Mouse (Mus musculus) heart, postnatal 0 days (tissue): ENCODE data around the gene Dusp16. TPM values are rescaled to one million over a fixed set of nuclear protein-coding genes. Genes with fewer than 3 reads are reported as not detected.

Experiments
- ATAC-seq: fragments of 200-750 bp; cut with Nextera tagmentation; 2 replicates; pipeline ENCODE4 v1.8.0; 2017; ENCODE audit warnings: low read depth, moderate number of reproducible peaks, moderate library complexity; ENCODE audit not compliant: insufficient read depth
- DNase-seq: peaks from one replicate; pipeline ENCODE4 v3.0.0-alpha.2; 2016; ENCODE audit warnings: low spot score
- H3K27ac ChIP-seq: fragments of 300-500 bp; sonication (generic); 2 replicates; pipeline ENCODE4 v1.5.1; 2014; ENCODE audit warnings: low read depth, mild to moderate bottlenecking
- H3K27me3 ChIP-seq: fragments of 300-500 bp; sonication (generic); 2 replicates; pipeline ENCODE4 v1.6.1; 2014; ENCODE audit warnings: low read length, mixed read lengths; ENCODE audit not compliant: control insufficient read depth, insufficient read depth
- H3K36me3 ChIP-seq: fragments of 300-500 bp; sonication (generic); replicated peaks from 2 replicates; pipeline ENCODE4 v1.6.1; 2014; ENCODE audit warnings: low read length, mixed read lengths; ENCODE audit not compliant: control insufficient read depth, insufficient read depth
- H3K4me1 ChIP-seq: fragments of 300-500 bp; sonication (generic); 2 replicates; pipeline ENCODE4 v1.6.1; 2014; ENCODE audit warnings: antibody characterized with exemption; ENCODE audit not compliant: control insufficient read depth, insufficient read depth
- H3K4me2 ChIP-seq: fragments of 300-500 bp; sonication (generic); 2 replicates; pipeline ENCODE4 v1.6.1; 2014; ENCODE audit warnings: low read depth, mild to moderate bottlenecking, low read length, moderate library complexity
- H3K4me3 ChIP-seq: fragments of 300-500 bp; sonication (generic); 2 replicates; pipeline ENCODE4 v1.5.1; 2014; ENCODE audit warnings: low read depth, low read length
- H3K9ac ChIP-seq: fragments of 300-500 bp; sonication (generic); replicated peaks from 2 replicates; pipeline ENCODE4 v1.6.1; 2014; ENCODE audit warnings: low read depth, low read length, mixed read lengths
- H3K9me3 ChIP-seq: fragments of 300-500 bp; sonication (generic); replicated peaks from 2 replicates; pipeline ENCODE4 v1.6.1; 2016; ENCODE audit warnings: low read length; ENCODE audit not compliant: control insufficient read depth
- CTCF ChIP-seq: IDR thresholded peaks from 2 replicates; pipeline ENCODE4 v1.5.1; 2016; ENCODE audit warnings: antibody characterized with exemption, control low read depth, low read depth
- EP300 ChIP-seq: IDR thresholded peaks from 2 replicates; pipeline ENCODE4 v1.6.1; 2016; ENCODE audit warnings: antibody characterized with exemption, low read depth
- WGBS: fragments of 180-500 bp; shearing (Covaris S2); extraction: QIAGEN DNeasy Blood & Tissue Kit; methylation state at CpG from one replicate; pipeline ENCODE4 v1.1.7; 2014; 5-methylcytosine and 5-hydroxymethylcytosine counted together
- polyA plus RNA-seq: library from polyadenylated mRNA; unstranded; fragments of >200 nt; fragmentation: Nextera tagmentation; extraction: Ambion mirVana; gene quantifications from 2 replicates; pipeline ENCODE4 v1.2.1, GENCODE M21; 2015
- total RNA-seq: library from RNA; depleted of rRNA; stranded (reverse); fragments of >200 nt; gene quantifications from 2 replicates; pipeline ENCODE4 v1.2.3, GENCODE M21; 2014; ENCODE audit warnings: low replicate concordance

Gene Dusp16
- total and polyA plus RNA-seq, 2 experiments from 2014 or later, result 9.6 to 29.2 TPM

DNA sequence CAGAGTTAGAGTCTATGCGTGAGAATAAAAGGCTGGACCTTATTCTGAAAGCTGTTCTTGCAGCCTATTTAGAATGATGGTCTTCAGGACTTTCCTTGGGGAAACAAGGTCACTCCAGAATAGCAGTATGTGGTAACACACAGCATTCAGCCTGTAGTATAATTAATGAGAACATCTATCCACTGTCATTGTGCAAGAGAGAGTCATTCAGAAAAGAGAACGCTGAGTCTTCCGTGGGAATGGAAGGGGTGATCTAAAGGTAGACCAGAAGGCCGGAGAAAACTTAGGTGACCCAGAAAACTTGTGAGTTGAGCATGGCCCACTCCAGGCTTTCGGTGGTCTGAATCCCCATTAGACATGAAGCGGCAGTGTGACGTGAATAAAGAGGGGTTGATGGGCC is 90.2 kb downstream of the Dusp16 start:
- ATAC-seq, result no peak

DNA sequence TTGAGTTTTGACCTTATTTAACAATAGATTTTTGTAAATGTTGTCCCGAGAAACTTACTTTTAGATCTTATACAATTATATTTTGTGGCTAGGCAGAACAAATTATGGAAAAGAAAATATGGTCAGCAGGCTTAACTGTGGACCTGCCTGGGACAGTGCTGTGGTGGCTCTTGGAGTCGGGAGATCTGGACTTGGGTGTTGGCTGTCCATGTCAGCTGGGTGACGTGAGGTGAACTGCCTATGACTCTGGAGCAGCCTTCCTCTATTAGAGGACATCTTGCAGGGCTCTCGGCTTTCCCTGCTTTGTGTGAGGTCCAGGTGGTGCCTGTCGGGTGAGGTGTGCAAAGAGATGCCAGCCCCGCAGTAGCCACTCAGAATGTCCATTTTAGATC is 91.2 kb downstream of the Dusp16 start:
- Histone ChIP-seq H3K27ac (no peak overlapping the region), H3K9me3 (no peaks in the 10 kb centered on the region), H3K4me2 (no peak overlapping the region), H3K4me1 (peaks cover 11% of the 10 kb centered on the region; the same call in 1 of the 2 replicates), H3K36me3 (no peaks in the 10 kb centered on the region), H3K9ac (no peak overlapping the region), H3K27me3 (no peaks in the 10 kb centered on the region), H3K4me3 (no peak overlapping the region)
- ATAC-seq, result no peak
- TF ChIP-seq EP300 (no peak), CTCF (no peak)
- no peak for DNase-seq
- WGBS, result 82% methylated on average over 6 of the region's 6 CpGs

More for the DNA sequence above, 90.2 kb downstream of the Dusp16 start:
- no peak overlapping the region for H3K4me3 ChIP-seq
- no peaks in the 10 kb centered on the region for H3K9me3 ChIP-seq
- 97% methylated on average over 7 of the region's 7 CpGs for WGBS
- no peak overlapping the region for H3K27ac ChIP-seq
- TF ChIP-seq CTCF (no peak), EP300 (no peak)
- H3K27me3 ChIP-seq, result no peaks in the 10 kb centered on the region
- H3K4me1 ChIP-seq, result 0 out of 2 replicates have a peak, but pooled peaks cover 4% of the 10 kb centered on the region
- H3K36me3 ChIP-seq, result no peaks in the 10 kb centered on the region
- H3K9ac ChIP-seq, result no peak overlapping the region
- no peak overlapping the region for H3K4me2 ChIP-seq
- no peak for DNase-seq

DNA sequence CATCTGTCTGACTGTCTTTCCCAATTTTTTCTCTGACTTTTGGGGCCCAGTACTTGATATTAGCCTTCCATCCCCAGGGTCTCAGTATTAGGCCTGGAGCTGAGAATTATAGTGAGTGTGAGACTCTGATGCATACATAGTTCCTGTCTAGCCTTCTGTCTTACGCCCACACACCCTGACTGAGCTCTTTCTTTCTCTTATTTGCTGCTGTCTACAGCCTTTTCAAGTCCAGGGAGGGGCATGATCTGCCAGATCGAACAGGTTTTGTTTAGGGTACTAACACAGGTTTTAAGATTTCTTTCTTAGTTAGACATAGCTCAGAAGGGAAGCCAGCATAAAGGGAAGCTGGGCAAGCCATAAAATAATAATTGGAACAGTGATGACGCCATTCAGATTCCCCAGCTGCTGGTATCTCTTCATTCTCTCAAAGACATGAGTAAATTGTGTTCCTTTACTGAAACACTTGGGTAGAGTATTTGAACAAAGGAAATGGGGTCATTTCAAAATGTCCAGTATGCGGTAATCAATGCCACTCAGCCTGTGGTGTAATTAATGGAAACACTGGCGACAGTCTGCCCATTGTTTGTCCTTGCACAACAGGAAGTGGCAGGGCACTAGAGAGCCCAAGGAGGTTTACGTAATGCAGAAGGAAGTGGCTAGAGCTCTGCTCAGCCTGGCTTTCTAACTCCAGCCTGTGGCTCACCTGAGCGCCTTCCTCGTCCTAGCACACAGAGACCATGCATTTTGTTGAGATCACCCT is 91.8 kb downstream of the Dusp16 start:
- Histone ChIP-seq H3K36me3 (no peaks in the 10 kb centered on the region), H3K9ac (no peak overlapping the region), H3K27me3 (no peaks in the 10 kb centered on the region), H3K4me1 (peaks cover 11% of the 10 kb centered on the region; the same call in 1 of the 2 replicates), H3K9me3 (no peaks in the 10 kb centered on the region), H3K27ac (no peak overlapping the region), H3K4me2 (no peak overlapping the region), H3K4me3 (no peak overlapping the region)
- no peak for TF ChIP-seq CTCF
- TF ChIP-seq EP300, result no peak
- 67% methylated on average over 8 of the region's 8 CpGs for WGBS
- ATAC-seq, result no peak
- DNase-seq, result peak; percentile 11

DNA sequence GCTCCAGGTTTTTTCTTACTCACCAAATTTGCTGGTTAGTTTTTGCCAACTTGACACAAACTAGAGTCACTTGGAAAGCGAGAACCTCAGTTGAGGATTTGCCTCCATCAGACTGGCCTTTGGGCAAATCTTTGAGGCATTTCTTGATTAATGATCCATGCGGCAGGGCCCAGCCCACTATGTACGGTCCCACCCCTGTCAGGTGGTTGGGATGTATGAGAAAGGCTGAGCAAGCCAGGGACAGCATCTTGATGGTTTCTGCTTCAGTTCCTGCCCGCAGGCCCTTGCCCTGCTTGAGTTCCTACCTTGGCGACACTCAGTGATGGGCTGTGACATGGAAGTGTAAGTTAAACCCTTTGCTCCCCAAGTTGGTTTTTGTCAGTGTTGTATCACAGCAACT is 94.2 kb downstream of the Dusp16 start:
- DNase-seq (no peak), ATAC-seq (no peak)
- Histone ChIP-seq H3K4me2 (no peak overlapping the region), H3K27ac (no peak overlapping the region), H3K9me3 (no peaks in the 10 kb centered on the region), H3K4me3 (no peak overlapping the region), H3K4me1 (peaks cover 11% of the 10 kb centered on the region; the same call in 1 of the 2 replicates), H3K36me3 (no peaks in the 10 kb centered on the region), H3K9ac (no peak overlapping the region), H3K27me3 (no peaks in the 10 kb centered on the region)
- TF ChIP-seq CTCF (no peak), EP300 (no peak)
- WGBS, result 96% methylated on average over 5 of the region's 5 CpGs

DNA sequence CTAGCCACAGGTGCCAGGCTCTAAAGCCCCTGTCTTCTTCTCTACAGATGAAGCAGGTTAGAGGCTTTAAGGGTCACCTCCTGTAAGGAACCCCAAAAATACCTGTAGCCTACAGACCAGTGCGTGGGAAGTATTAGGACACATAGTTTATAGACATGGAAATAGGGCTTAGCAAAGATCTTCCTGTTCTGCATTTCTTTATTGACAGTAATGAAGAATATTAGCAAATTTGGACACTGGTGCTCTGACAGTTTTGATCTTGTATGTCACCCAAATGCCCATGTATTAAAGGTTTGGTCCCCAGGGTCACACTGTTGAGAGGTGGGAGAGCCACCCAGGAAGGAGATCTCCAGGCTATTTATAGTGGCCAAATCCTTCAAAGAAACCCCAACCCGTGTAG is 95.9 kb downstream of the Dusp16 start:
- H3K27ac ChIP-seq, result no peak overlapping the region
- ATAC-seq (no peak), DNase-seq (no peak)
- H3K27me3 ChIP-seq, result no peaks in the 10 kb centered on the region
- no peaks in the 10 kb centered on the region for H3K36me3 ChIP-seq
- H3K4me1 ChIP-seq, result peaks cover 11% of the 10 kb centered on the region; the same call in 1 of the 2 replicates
- H3K4me3 ChIP-seq, result no peak overlapping the region
- H3K4me2 ChIP-seq, result no peak overlapping the region
- H3K9me3 ChIP-seq, result no peaks in the 10 kb centered on the region
- no peak for TF ChIP-seq CTCF
- no peak for TF ChIP-seq EP300
- no peak overlapping the region for H3K9ac ChIP-seq
- 45% methylated on average over 2 of the region's 2 CpGs for WGBS
